Mouse (Mus musculus) limb, embryonic 11.5 days (tissue): ENCODE measurements around the gene Dydc2. TPM values are rescaled to one million over a fixed set of nuclear protein-coding genes. Genes with fewer than 3 reads are reported as not detected.
"Not testable (repeated sequence)": the region's sequence is repeated elsewhere in the genome, so short reads cannot be mapped to it uniquely, and the experiment has no call there.

Source experiments
- ATAC-seq: fragments of 200-750 bp; cut with Nextera tagmentation; 2 replicates; pipeline ENCODE4 v1.8.0; 2017; ENCODE audit warnings: low read depth; ENCODE audit not compliant: insufficient number of reproducible peaks, low FRiP score, low TSS enrichment
- DNase-seq: peaks from one replicate; pipeline ENCODE4 v3.0.0-alpha.2; 2015; ENCODE audit warnings: low spot score
- H3K27ac ChIP-seq: fragments of 300-500 bp; sonication (generic); replicated peaks from 2 replicates; pipeline ENCODE4 v1.5.1; 2014; ENCODE audit warnings: low read depth, mild to moderate bottlenecking, low read length
- H3K27me3 ChIP-seq: fragments of 300-500 bp; sonication (generic); 2 replicates; pipeline ENCODE4 v1.6.1; 2014; ENCODE audit warnings: mild to moderate bottlenecking, low read length, mixed read lengths; ENCODE audit not compliant: control insufficient read depth, insufficient read depth
- H3K36me3 ChIP-seq: fragments of 300-500 bp; sonication (generic); 2 replicates; pipeline ENCODE4 v1.6.1; 2014; ENCODE audit warnings: mild to moderate bottlenecking, low read length, moderate library complexity, mixed read lengths; ENCODE audit not compliant: control insufficient read depth, insufficient read depth
- H3K4me1 ChIP-seq: fragments of 300-500 bp; sonication (generic); 2 replicates; pipeline ENCODE4 v1.6.1; 2014; ENCODE audit warnings: low read length, mixed read lengths; ENCODE audit not compliant: control insufficient read depth, insufficient read depth
- H3K4me2 ChIP-seq: fragments of 300-500 bp; sonication (generic); 2 replicates; pipeline ENCODE4 v1.6.1; 2014; ENCODE audit warnings: low read depth, mild to moderate bottlenecking, moderate library complexity; ENCODE audit not compliant: severe bottlenecking
- H3K4me3 ChIP-seq: fragments of 300-500 bp; sonication (generic); 2 replicates; pipeline ENCODE4 v1.5.1; 2014; ENCODE audit warnings: low read depth, low read length
- H3K9ac ChIP-seq: fragments of 300-500 bp; sonication (generic); 2 replicates; pipeline ENCODE4 v1.6.1; 2014; ENCODE audit warnings: mild to moderate bottlenecking, low read length
- H3K9me3 ChIP-seq: fragments of 300-500 bp; sonication (generic); 2 replicates; pipeline ENCODE4 v1.6.1; 2016; ENCODE audit warnings: low read length; ENCODE audit not compliant: control insufficient read depth
- WGBS: fragments of 180-500 bp; shearing (Covaris S2); extraction: QIAGEN DNeasy Blood & Tissue Kit; methylation state at CpG from one replicate; pipeline ENCODE4 v1.1.7; 2014; 5-methylcytosine and 5-hydroxymethylcytosine counted together
- polyA plus RNA-seq: library from polyadenylated mRNA; unstranded; fragments of >200 nt; fragmentation: Nextera tagmentation; extraction: Ambion mirVana; gene quantifications from 2 replicates; pipeline ENCODE4 v1.2.1, GENCODE M21; 2014

The Dydc2 gene
- polyA plus RNA-seq, 1 experiment from 2014 or later = not detected

DNA sequence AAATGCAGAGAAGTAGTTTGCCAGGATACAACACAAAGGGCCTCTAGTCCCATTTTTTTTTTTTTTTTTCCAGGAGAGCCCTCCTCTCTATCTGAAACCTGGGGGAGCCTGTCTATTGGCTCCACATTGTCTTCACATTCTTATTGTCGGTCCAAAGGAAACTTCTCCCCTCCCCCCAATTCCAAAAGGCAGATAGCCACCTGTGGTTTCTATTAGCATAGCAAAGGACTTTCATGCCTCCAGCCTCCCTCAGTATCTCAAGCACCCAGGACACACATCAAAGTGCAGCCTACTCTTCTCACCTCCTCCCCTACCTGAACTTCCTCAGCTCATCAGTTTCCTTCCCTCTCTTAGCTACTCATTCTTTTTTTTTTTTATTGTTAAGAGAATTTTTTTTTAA is 2.6 kb downstream of the Dydc2 start:
- 20% methylated on average over 1 of the region's 1 CpGs for WGBS
- H3K27me3 ChIP-seq = no peaks in the 10 kb centered on the region
- no peak for DNase-seq
- no peak for ATAC-seq
- H3K4me3 ChIP-seq = no peak overlapping the region
- no peak overlapping the region for H3K9ac ChIP-seq
- no peak overlapping the region for H3K27ac ChIP-seq
- H3K9me3 ChIP-seq = no peaks in the 10 kb centered on the region
- H3K4me2 ChIP-seq = no peak overlapping the region
- H3K4me1 ChIP-seq = no peaks in the 10 kb centered on the region
- H3K36me3 ChIP-seq = no peaks in the 10 kb centered on the region

DNA sequence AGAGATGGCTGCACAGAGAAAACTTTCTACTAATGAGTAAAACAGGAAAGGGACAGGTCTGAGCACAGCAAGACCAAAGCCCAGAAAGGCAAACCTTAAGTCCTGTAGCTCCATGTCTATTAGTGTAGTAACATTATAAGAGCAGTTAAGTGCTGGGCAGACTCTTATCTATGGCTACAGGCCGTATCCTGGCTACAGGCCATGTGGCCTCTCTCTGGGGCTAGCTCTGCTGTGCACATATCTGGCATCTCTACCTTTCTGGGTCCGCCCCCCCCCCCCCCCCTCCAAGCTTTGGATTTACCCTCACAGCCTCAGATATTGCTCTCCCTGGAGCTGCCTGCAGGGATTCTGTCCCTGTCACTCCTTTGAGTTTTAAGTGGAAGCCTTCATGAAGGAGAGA is 3.8 kb downstream of the Dydc2 start:
- no peaks in the 10 kb centered on the region for H3K27me3 ChIP-seq
- DNase-seq (no peak), ATAC-seq (no peak)
- H3K4me2 ChIP-seq = no peak overlapping the region
- H3K4me1 ChIP-seq = no peaks in the 10 kb centered on the region
- H3K36me3 ChIP-seq = no peaks in the 10 kb centered on the region
- WGBS = 42% methylated on average over 2 of the region's 2 CpGs
- no peak overlapping the region for H3K9ac ChIP-seq
- H3K27ac ChIP-seq = no peak overlapping the region
- H3K4me3 ChIP-seq = no peak overlapping the region
- no peaks in the 10 kb centered on the region for H3K9me3 ChIP-seq

DNA sequence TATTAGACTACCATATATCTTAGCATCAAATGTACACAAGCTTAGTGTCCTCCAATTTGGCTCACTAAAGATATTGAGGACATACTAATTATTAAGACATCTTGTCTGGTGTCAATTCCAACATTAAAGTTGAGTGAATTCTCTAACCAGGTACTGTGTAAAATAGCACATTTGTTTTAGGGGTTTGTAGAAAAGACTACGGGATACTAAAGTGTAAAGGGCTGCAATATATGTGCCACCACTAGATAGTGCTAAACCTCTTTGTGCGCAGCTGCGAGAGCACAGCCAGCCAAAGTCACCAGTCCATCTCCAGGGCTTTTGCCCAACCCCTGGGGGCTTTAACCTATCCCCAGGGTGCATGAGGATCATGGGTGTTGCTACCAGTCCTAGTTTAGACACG is 15.8 kb downstream of the Dydc2 start:
- not testable (repeated sequence) for ATAC-seq, H3K4me2 ChIP-seq
- 77% methylated on average over 3 of the region's 4 CpGs for WGBS

DNA sequence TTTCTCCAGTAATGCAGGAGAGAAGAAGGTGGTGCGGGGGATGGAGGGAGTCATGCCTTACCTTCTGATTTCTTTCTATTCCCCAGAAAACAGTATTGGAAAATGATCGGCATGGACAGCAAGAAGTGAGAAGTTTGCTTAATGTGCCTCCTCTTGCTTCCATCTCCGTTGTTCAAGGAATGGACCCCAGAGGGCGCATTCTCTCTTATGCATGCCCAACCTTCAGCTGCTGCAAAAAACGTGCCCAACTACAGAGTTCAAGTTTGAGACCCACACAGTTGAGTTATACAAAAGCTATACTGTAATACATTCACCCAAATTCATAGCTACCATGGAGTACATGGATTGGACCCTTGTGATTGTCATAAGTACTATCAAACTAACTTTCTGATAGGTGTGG is 16.5 kb downstream of the Dydc2 start:
- Histone ChIP-seq H3K36me3 (no peaks in the 10 kb centered on the region), H3K9ac (no peak overlapping the region), H3K27me3 (no peaks in the 10 kb centered on the region), H3K4me1 (no peaks in the 10 kb centered on the region), H3K27ac (no peak overlapping the region), H3K4me2 (no peak overlapping the region), H3K9me3 (no peaks in the 10 kb centered on the region), H3K4me3 (no peak overlapping the region)
- DNase-seq (no peak), ATAC-seq (no peak)
- 73% methylated on average over 5 of the region's 5 CpGs for WGBS

More for the DNA sequence above, 15.8 kb downstream of the Dydc2 start:
- not testable (repeated sequence) for H3K4me3 ChIP-seq, DNase-seq, H3K27ac ChIP-seq, H3K9me3 ChIP-seq, H3K36me3 ChIP-seq, H3K4me1 ChIP-seq, H3K27me3 ChIP-seq, H3K9ac ChIP-seq

DNA sequence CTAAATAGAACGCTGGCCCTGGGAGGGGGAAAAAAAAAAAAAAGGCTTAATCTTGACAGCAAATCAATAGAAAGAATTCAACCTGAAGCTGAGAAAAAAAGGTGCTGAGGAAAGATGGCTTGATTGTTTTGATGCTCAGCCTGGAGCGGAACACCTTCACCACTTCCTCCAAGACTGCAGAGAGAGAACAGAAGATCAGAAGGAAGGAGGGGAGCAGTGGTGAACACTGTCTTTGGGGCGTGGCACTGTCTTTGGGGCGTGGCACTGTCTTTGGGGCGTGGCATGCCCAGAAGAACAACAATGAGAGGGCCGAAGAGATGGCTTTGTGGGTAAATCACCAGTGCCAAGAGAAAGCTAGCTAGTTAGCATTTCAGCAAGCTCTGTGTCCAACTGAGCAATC is 18.5 kb downstream of the Dydc2 start:
- ATAC-seq (no peak), DNase-seq (no peak)
- Histone ChIP-seq H3K4me2 (no peak overlapping the region), H3K9me3 (no peaks in the 10 kb centered on the region), H3K4me1 (no peaks in the 10 kb centered on the region), H3K9ac (no peak overlapping the region), H3K27me3 (no peaks in the 10 kb centered on the region), H3K36me3 (no peaks in the 10 kb centered on the region), H3K4me3 (no peak overlapping the region), H3K27ac (no peak overlapping the region)
- 76% methylated on average over 6 of the region's 6 CpGs for WGBS

DNA sequence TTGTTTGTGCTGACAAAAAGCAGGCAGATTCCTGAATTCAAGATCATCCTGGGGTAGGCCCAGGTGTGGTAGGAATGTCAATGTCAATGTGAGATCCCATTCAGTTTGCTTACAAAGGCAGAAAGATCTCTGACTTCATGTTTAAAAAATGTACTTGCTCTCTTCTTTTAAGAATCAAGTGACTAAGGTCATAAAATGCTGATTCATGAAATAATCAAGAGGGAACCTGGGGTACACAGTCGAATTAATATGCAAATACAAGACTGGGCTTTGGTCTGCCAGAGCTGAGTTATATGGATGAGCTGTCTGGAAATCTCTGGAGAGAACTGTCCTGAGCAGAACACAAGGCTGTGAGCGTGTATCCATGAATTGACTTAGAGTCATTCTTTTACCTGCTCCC is 21.6 kb downstream of the Dydc2 start:
- no peaks in the 10 kb centered on the region for H3K27me3 ChIP-seq
- DNase-seq (no peak), ATAC-seq (no peak)
- H3K27ac ChIP-seq = no peak overlapping the region
- no peak overlapping the region for H3K4me2 ChIP-seq
- H3K4me3 ChIP-seq = no peak overlapping the region
- no peaks in the 10 kb centered on the region for H3K4me1 ChIP-seq
- no peak overlapping the region for H3K9ac ChIP-seq
- 70% methylated on average over 2 of the region's 2 CpGs for WGBS
- H3K9me3 ChIP-seq = no peaks in the 10 kb centered on the region
- no peaks in the 10 kb centered on the region for H3K36me3 ChIP-seq

DNA sequence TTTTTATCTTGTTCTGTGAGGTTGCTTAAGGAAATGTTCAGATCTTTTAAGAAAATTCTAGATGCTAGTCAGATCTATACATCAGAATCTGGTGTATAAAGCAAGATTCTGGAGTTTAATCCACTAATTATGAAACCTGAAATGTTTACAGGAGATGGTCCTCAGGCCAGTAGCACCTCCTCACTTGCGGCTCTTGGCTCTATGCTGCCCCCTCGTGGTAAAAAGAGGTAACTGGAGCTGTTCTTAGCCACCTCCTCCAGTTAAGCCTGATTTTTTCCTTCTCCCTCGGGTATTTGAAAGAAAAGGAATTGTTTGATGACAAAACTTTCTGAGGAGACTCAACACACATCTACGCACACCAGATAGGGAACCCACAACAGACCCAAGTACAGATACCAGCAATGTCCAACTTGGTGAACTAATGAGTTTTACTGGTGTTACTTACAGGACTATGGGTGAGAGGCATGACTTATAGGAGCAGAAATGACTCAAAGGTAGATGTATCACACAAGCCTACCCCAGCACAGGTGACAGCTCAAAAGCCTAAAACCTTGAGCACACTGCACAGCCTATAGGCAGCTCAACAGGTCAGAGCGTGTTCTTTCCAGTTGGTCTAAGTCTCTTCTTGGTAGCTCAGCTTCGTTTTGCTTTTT is 33.7 kb downstream of the Dydc2 start:
- no peak overlapping the region for H3K27ac ChIP-seq
- no peaks in the 10 kb centered on the region for H3K27me3 ChIP-seq
- no peaks in the 10 kb centered on the region for H3K4me1 ChIP-seq
- 35% methylated on average over 6 of the region's 6 CpGs for WGBS
- peak; percentile 68 for DNase-seq
- no peak overlapping the region for H3K4me2 ChIP-seq
- no peak overlapping the region for H3K4me3 ChIP-seq
- ATAC-seq = no peak
- no peaks in the 10 kb centered on the region for H3K9me3 ChIP-seq
- no peak overlapping the region for H3K9ac ChIP-seq
- H3K36me3 ChIP-seq = no peaks in the 10 kb centered on the region

DNA sequence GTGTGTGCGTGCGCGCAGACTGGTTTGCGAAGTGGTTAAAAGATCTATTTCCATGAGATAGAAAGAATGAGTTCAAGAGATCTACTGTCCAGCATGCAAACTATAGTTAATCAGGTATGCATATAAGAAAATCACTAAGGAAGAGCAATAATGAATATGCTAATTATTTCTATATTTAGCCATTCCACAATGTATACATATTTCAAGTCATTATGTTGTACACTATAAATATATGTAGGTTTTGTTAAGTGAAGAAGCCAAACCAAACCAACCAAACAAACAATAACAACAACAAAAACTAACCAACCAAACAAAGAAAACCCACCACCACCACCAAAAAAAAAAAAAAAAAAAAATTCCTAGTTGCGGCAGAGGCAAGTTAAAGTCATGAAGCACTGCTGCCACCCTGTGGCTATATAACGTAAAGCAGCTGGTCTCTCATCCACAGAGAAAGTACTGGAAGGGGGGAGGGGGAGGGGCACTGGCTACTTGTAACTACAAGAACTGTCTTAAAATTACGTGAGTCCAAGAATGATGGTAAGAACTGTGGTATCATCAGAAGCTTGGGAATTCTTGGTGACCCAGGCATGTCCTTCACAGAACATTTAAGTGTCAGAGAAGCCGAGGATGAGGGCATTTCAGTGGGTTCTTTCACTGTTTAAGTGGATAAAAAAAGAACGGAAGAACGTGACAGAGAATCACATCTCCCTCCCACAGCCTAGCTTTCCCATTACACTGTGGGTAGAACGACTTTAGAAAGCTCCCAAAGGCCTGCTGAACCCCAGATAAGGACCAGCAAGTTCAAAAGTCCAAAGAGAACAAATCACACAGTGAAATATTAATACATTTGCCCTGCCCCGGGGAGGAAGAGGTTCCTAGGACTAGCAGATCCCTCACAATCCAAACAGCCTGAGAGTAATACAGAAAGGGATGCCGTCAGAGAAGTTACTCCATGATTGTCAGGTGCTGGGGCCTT is 35.6 kb downstream of the Dydc2 start:
- no peaks in the 10 kb centered on the region for H3K27me3 ChIP-seq
- DNase-seq = peak; percentile 82
- WGBS = 58% methylated on average over 13 of the region's 13 CpGs
- no peak overlapping the region for H3K4me2 ChIP-seq
- H3K9me3 ChIP-seq = no peaks in the 10 kb centered on the region
- H3K36me3 ChIP-seq = no peaks in the 10 kb centered on the region
- H3K27ac ChIP-seq = no peak overlapping the region
- no peak; the same call in 1 of the 2 replicates for ATAC-seq
- H3K4me3 ChIP-seq = no peak overlapping the region
- no peak overlapping the region for H3K9ac ChIP-seq
- no peaks in the 10 kb centered on the region for H3K4me1 ChIP-seq
